ENCODE assay signal across 13 mouse cellular contexts in genomic region chr14:71709528-71710289, GRCm38 (mm10).
DNase-seq lines count a peak whose midpoint lies in the region.
"Had no signal": no experiment of that assay in that cellular context is flagged by ENCODE, and none has a peak within 500 bp of the region (broad histone marks: within the 10 kb centered on the region; RNA-seq: fewer than 3 reads in every experiment).

No protein-coding gene starts in this region.

- H3K27me3 ChIP-seq in midbrain, embryonic 10.5 days (ENCODE audit: low read depth, poor library complexity, severe bottlenecking): no peaks in the 10 kb centered on the region

- peak; percentile 5 for DNase-seq in heart, postnatal 4 days
- DNase-seq in heart, adult 9 months (ENCODE audit: low spot score in 2 of 2): no peak
- peak; percentile 2 for DNase-seq in lung, postnatal 10 days
- no peak for DNase-seq in lung, postnatal 36 days
- DNase-seq in midbrain, embryonic 10.5 days (ENCODE audit: low spot score): peak; percentile 13
- DNase-seq in thymus, postnatal 25 days: no peak
- no peak for DNase-seq in urinary bladder, adult 2 months (ENCODE audit: low spot score)
- no peak for DNase-seq in left cerebral cortex, postnatal 25 days (ENCODE audit: low spot score in 2 of 2)
- DNase-seq: cerebellum, adult 8-10 months; heart, adult 18-20 months; heart, postnatal 36 days; lung, adult 2 months; spleen, adult 18-20 months had no signal

- peak overlapping the region; percentile 55; the same call in 1 of the 2 replicates for H3K27ac ChIP-seq in midbrain, embryonic 10.5 days (replicated peaks)

- 51% methylated on average over 5 of the region's 5 CpGs for WGBS in midbrain, embryonic 10.5 days

- H3K4me1 ChIP-seq in midbrain, embryonic 10.5 days: peaks cover 7% of the 10 kb centered on the region

- intact Hi-C loops in left cerebral cortex, postnatal 25 days (cut with DNase I): no loop called here

- H3K4me3 ChIP-seq in midbrain, embryonic 10.5 days: no peak overlapping the region

- H3K9me3 ChIP-seq in midbrain, embryonic 10.5 days (replicated peaks): no peaks in the 10 kb centered on the region

- no peaks in the 10 kb centered on the region for H3K36me3 ChIP-seq in midbrain, embryonic 10.5 days

Comparison
In these comparisons a context has a peak if more than half of its experiments do, and no peak if none do; other contexts are left out.
1. DNase-seq: peak in heart, postnatal 4 days (single experiment), lung, postnatal 10 days (single experiment) and midbrain, embryonic 10.5 days (single experiment); none in heart, adult 9 months (0 of 2), lung, postnatal 36 days (single experiment), thymus, postnatal 25 days (single experiment), urinary bladder, adult 2 months (single experiment) and left cerebral cortex, postnatal 25 days (0 of 2).